Mouse (Mus musculus): Measurements from ENCODE around the gene Hlcs.

- TF ChIP-seq CTCF (IDR thresholded peaks at IDR 0.05; ENCODE audit: control insufficient read depth, insufficient read depth, low read length) (no peak), POLR2A (IDR thresholded peaks at IDR 0.05; ENCODE audit: borderline replicate concordance, control insufficient read depth, low read depth, low read length) (no peak)
Measured at GRCm38 (mm10) chr16:94299210-94299609, 14.2 kb downstream of the Hlcs start.

All from bone marrow, adult 2 months (tissue).